Mouse (Mus musculus) bone marrow, adult 2 months (tissue): ENCODE data around the gene Tspan9. TPM values are rescaled to one million over a fixed set of nuclear protein-coding genes. Genes with fewer than 3 reads are reported as not detected.

Source experiments
- H3K27ac ChIP-seq: fragments of 200-500 bp; 2 replicates; pipeline ENCODE4 v1.5.1; 2012; ENCODE audit warnings: low read depth, mild to moderate bottlenecking, control low read depth, inconsistent platforms, low read length; ENCODE audit not compliant: control insufficient read depth, poor library complexity, insufficient read depth
- H3K4me1 ChIP-seq: fragments of 200-500 bp; 2 replicates; pipeline ENCODE4 v1.6.1; 2011; ENCODE audit warnings: low read length; ENCODE audit not compliant: control insufficient read depth, insufficient read depth
- H3K4me3 ChIP-seq: fragments of 200-500 bp; replicated peaks from 2 replicates; pipeline ENCODE3; 2011; ENCODE audit warnings: mild to moderate bottlenecking, low read depth, low read length, control low read depth; ENCODE audit not compliant: control insufficient read depth
- CTCF ChIP-seq: fragments of 200-500 bp; IDR thresholded peaks from 2 replicates; pipeline ENCODE4 v1.5.1; 2011; ENCODE audit warnings: low read length, control low read depth; ENCODE audit not compliant: control insufficient read depth, insufficient read depth
- POLR2A ChIP-seq: fragments of 200-500 bp; IDR thresholded peaks from 2 replicates; pipeline ENCODE4 v1.6.1; 2011; ENCODE audit warnings: low read depth, mild to moderate bottlenecking, control low read depth, low read length, borderline replicate concordance; ENCODE audit not compliant: control insufficient read depth
- WGBS: fragments of 180-500 bp; shearing (Covaris S2); methylation state at CpG from one replicate; pipeline ENCODE4 v1.1.7; 2018; 5-methylcytosine and 5-hydroxymethylcytosine counted together
- polyA plus RNA-seq: library from polyadenylated mRNA; stranded (reverse); fragments of >200 nt; gene quantifications from 2 replicates; pipeline ENCODE4 v1.2.4, GENCODE M21; 2011; ENCODE audit warnings: low replicate concordance; ENCODE audit not compliant: missing spikeins, insufficient read depth, insufficient read length

Gene Tspan9
- polyA plus RNA-seq, 1 experiment = 10.2 TPM

DNA sequence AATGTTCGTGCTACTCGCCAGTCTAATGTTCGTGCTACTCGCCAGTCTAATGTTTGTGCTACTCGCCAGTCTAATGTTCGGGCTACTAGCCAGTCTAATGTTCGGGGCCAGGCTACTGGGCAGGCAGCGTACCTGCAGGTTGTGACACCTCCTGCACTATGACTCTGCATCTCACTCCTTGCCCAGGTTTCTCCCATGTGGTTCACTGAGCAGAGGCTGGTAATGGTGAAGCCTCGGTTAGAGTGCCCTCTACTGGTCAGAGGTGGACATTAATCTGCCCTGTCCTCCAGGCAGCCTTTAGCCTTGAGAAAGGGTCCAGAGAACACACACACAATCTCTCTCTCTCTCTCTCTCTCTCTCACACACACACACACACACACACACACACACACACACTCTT is 197.7 kb downstream of the Tspan9 start:
- WGBS = 57% methylated on average over 9 of the region's 9 CpGs
- Histone ChIP-seq H3K4me3 (no peak overlapping the region), H3K27ac (no peak overlapping the region), H3K4me1 (no peaks in the 10 kb centered on the region)
- peak; percentile 79 for TF ChIP-seq CTCF
- no peak for TF ChIP-seq POLR2A

DNA sequence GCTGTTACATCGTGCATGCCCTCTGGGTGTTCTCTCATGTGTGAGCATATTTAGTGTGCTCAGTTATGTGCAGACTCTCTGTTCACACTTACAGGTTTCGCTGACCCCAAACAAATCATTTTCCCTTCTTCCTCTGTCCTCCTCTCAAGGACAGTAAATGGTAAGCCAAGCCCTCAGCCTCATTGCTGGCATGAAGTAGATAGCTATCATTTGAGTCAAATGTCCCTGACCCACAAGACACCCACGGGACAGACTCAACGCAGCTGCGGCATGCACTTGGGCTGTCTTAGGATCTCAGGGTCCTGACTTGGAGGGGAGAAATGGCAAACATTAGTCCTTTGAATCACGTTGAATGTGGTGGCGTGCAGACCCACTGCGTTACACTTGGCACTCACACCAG is 201.0 kb downstream of the Tspan9 start:
- H3K4me3 ChIP-seq = no peak overlapping the region
- no peak for TF ChIP-seq CTCF
- no peak for TF ChIP-seq POLR2A
- H3K27ac ChIP-seq = no peak overlapping the region
- H3K4me1 ChIP-seq = no peaks in the 10 kb centered on the region
- 81% methylated on average over 8 of the region's 8 CpGs for WGBS

DNA sequence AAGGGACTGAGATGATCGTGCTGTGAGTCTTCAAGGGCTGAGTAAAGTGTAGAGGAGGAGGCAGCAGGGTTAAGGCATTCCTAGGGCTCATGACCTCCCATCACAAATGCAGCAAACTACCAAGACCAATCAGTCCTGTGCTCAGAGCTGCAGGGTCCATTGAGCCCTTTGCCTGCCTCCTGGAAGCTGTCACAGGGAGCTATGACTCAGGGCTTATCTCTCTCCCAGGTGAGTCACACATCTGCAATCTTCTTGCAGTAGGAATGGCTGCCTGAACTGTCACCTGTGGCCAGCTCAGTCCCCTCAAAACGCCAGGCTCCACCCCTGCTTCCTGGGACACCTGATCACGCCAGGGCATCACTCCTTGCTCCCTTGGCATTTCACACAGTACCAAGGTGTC is 208.3 kb downstream of the Tspan9 start:
- Histone ChIP-seq H3K4me3 (no peak overlapping the region), H3K27ac (no peak overlapping the region), H3K4me1 (no peaks in the 10 kb centered on the region)
- TF ChIP-seq CTCF (no peak), POLR2A (no peak)
- WGBS = 58% methylated on average over 3 of the region's 3 CpGs

DNA sequence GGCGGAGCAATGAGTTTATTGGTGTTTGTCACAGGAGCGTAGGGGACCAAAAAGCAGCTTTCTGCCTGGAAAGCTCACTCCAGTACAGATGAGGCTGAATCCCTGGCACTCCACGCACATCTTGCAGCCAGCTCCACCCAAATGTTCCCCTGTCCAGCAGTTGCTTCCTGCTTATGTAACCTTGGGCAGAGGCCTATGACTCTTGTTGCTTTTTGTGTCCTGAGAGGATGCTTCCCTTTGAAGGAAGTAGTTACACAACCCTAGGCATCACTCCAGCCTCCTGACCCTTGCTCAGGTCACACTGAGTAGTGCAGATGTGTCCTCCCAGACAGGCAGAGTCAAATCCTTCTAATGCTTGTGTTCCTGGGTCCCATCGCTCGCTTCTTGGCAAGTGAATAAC is 209.6 kb downstream of the Tspan9 start:
- 79% methylated on average over 5 of the region's 5 CpGs for WGBS
- Histone ChIP-seq H3K4me3 (no peak overlapping the region), H3K27ac (no peak overlapping the region), H3K4me1 (no peaks in the 10 kb centered on the region)
- TF ChIP-seq POLR2A (no peak), CTCF (no peak)

DNA sequence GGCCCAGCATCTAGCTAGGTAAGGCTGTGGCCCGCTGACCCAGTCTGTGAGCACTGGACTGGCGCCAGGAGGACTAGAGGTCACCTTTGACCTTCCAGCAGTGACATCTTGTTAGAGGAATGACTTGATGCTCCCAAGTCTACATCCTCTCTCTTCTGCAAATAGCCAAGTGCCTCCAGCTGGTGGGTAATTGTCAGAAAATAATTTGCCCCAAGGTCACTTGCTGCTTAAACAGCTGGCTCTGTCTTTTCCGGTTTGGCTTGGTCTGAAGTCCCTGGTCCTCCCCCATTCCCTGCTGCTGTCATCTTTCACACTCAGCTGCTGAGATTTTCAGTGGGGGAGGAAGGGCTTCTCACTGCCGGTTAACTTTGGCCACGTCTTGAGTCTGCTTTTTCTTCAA is 210.7 kb downstream of the Tspan9 start:
- no peak overlapping the region for H3K4me3 ChIP-seq
- WGBS = 75% methylated on average over 5 of the region's 5 CpGs
- TF ChIP-seq POLR2A (no peak), CTCF (no peak)
- H3K4me1 ChIP-seq = no peaks in the 10 kb centered on the region
- H3K27ac ChIP-seq = no peak overlapping the region

DNA sequence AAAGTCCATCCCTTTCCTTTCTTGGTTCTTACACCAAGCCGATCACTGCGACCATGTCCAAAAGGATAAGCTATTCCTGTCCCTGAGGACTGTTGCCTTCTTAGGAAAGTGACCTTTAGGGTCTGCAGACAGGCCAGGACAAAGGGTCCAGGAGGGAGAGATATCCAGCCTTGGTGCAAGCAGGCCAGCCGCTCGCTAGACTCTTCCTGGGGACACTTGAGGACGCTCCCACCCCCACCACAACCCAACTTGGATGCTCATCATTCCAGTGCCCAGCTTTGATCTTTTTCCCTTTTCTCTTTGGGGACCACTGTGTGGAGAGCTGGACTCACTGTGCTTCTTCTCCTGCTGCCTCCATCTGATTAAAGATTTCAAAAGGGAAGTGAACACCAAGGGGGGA is 214.7 kb downstream of the Tspan9 start:
- no peak overlapping the region for H3K27ac ChIP-seq
- H3K4me3 ChIP-seq = no peak overlapping the region
- no peak for TF ChIP-seq CTCF
- TF ChIP-seq POLR2A = no peak
- WGBS = 83% methylated on average over 5 of the region's 5 CpGs
- H3K4me1 ChIP-seq = no peaks in the 10 kb centered on the region

DNA sequence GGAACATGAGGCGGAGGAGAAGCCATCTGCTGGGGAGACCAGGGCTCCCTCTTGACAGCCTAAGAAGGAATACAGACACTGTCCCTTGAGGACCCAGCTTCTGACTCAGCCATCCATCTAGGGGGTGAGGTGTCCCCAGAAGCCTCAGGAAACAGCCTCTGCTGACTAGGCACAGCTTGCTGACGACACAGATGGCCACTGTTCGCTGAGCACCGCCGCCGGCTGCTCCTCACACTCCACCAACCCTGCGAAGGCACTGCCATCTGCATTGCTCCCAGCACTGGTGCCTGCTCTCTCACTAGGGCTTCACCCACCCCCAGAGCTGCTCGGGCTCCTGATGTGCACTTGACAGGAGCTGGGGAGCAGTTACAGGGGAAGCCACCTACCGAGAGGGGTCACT is 217.5 kb downstream of the Tspan9 start:
- 62% methylated on average over 9 of the region's 9 CpGs for WGBS
- no peak for TF ChIP-seq POLR2A
- TF ChIP-seq CTCF = no peak
- no peak overlapping the region for H3K27ac ChIP-seq
- no peak overlapping the region for H3K4me3 ChIP-seq
- H3K4me1 ChIP-seq = no peaks in the 10 kb centered on the region

DNA sequence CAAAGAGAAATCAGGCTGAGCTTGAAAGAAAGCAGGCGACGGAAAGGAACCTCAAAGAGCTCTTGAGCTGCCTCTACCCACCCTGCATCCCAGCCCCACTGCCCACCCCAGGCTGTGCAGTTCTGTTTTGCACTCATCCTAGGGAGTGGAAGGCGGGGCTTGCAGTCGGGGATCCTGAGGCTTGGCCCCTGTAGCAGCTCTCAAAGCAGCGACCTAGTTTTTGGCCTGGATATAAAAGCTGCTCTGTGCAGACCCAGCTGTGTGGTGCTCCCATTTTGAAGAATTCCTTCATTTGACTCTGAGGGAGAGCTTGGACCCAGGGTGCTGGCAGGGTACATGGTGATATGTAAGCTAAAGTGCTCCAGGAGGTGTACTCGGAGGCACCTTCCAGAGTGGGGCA is 218.6 kb downstream of the Tspan9 start:
- no peak for TF ChIP-seq POLR2A
- TF ChIP-seq CTCF = no peak
- Histone ChIP-seq H3K4me3 (no peak overlapping the region), H3K4me1 (no peaks in the 10 kb centered on the region), H3K27ac (no peak overlapping the region)
- 63% methylated on average over 6 of the region's 6 CpGs for WGBS

DNA sequence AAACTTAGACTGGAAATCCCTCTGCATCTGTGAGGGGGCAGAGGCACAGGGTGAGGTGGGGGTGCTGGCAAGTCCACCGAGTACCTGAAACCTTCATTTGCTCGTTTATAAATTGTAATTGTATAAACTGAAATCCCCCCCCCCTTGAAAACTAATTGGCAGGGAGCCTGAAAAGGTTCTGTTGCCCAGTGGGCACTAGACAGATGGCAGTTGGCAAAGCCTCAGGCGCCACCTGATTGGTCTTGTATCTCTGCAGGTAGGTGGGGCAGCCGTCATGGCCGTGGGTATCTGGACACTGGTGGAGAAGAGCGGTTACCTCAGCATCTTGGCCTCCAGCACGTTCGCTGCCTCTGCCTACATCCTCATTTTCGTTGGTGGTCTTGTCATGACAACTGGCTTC is 220.1 kb downstream of the Tspan9 start:
- Histone ChIP-seq H3K4me1 (no peaks in the 10 kb centered on the region), H3K4me3 (no peak overlapping the region), H3K27ac (no peak overlapping the region)
- no peak for TF ChIP-seq POLR2A
- WGBS = 61% methylated on average over 9 of the region's 9 CpGs
